Mouse (Mus musculus): Measurements from ENCODE around the gene Galnt4. TPM values are rescaled to one million over a fixed set of nuclear protein-coding genes. Genes with fewer than 3 reads are reported as not detected.

Galnt4 gene
- polyA plus RNA-seq, 1 experiment = 1.00 TPM

DNA sequence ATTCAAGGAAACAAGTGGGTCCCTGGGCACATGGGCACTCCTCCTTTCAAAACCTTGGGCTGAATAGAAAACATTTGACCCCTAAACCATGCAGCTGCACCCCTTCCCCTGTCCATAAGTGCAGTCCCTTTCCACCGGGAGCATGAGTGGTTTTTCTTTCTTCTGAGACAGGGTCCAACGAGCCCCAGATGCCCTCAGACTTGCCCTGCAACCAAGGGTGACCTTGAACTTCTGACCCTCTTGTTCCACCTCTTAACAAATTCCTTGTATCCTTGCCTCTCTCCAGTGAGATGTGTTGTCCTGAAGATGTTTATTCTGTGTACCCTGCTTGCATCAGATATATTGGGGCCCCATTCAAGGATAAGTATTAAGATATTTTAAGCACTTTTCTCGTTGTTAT is 5.6 kb downstream of the Galnt4 start:
- Histone ChIP-seq H3K4me1 (peaks cover 55% of the 10 kb centered on the region), H3K27me3 (replicated peaks) (no peaks in the 10 kb centered on the region), H3K36me3 (replicated peaks; ENCODE audit: low read length) (peaks cover 30% of the 10 kb centered on the region), H3K9me3 (peaks cover 13% of the 10 kb centered on the region; the same call in 1 of the 2 replicates), H3K4me3 (replicated peaks) (no peak overlapping the region)
- TF ChIP-seq FLI1 (IDR thresholded peaks at IDR 0.05; ENCODE audit: low read length) (no peak), GATA1 (IDR thresholded peaks at IDR 0.05; ENCODE audit: borderline replicate concordance, low read length) (no peak)

DNA sequence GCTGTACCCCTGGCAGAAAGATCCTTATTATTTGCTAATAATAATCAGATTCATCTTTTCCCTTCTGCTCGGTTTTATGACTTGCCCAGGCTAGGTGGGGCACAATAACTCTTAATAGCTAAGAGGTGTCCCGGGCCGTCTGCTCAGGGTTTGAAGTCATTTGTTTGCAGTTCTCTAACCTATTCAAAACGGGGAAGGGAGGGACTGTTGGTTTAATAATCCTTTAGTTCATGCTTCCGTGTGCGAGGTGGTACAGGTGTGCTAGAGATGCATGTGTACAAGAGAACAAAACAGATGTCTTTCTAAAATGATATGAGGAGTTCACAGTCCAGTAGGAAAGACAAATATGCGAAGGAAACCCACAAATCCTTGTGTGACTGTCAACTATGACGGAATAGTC is 6.3 kb downstream of the Galnt4 start:
- no peak for TF ChIP-seq FLI1 (IDR thresholded peaks at IDR 0.05; ENCODE audit: low read length)
- TF ChIP-seq GATA1 (IDR thresholded peaks at IDR 0.05; ENCODE audit: borderline replicate concordance, low read length) = no peak
- Histone ChIP-seq H3K4me1 (peaks cover 50% of the 10 kb centered on the region), H3K27me3 (replicated peaks) (no peaks in the 10 kb centered on the region), H3K4me3 (replicated peaks) (no peak overlapping the region), H3K9me3 (peaks cover 10% of the 10 kb centered on the region; the same call in 1 of the 2 replicates), H3K36me3 (replicated peaks; ENCODE audit: low read length) (peaks cover 23% of the 10 kb centered on the region)

DNA sequence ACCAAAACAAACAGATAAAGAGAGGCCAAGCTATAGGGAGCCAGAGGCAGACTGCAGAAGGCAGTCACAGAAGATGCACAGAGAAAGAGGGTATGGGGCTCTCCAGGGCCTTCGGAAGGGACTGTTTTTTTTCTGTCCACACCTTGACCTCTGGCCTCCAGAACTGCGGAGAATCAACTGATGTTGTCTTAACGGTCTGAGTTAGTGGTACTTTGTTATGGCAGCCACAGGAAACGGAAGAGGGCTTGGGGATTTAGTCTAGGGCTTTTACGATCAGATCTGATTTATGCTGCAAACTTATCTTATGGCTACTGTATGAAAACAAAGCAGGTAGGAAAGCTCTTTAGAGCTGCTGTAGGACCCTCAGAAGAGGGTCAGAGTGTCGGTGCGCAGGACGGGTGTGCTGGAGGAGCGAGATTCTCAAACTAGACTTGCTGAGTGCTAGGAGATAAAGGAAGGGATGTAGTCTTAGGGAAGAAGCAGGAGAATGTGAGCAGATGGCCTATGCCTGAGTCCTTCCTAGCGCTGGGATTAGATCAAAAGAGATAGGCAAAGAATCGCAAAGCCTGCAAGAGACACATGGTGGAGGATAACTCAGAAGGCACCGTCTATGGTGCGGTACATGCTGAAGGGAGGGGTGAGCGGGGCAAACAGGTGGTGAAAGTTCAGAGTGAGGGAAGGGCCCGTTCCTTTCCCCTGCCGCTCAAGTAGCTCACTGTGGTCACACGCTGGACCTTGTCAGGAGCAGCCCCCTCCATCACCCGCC is 7.7 kb downstream of the Galnt4 start:
- TF ChIP-seq FLI1 (IDR thresholded peaks at IDR 0.05; ENCODE audit: low read length) = no peak
- H3K27me3 ChIP-seq (replicated peaks) = no peaks in the 10 kb centered on the region
- no peaks in the 10 kb centered on the region for H3K9me3 ChIP-seq
- H3K36me3 ChIP-seq (replicated peaks; ENCODE audit: low read length) = peaks cover 14% of the 10 kb centered on the region
- no peak overlapping the region for H3K4me3 ChIP-seq (replicated peaks)
- peaks cover 50% of the 10 kb centered on the region for H3K4me1 ChIP-seq

DNA sequence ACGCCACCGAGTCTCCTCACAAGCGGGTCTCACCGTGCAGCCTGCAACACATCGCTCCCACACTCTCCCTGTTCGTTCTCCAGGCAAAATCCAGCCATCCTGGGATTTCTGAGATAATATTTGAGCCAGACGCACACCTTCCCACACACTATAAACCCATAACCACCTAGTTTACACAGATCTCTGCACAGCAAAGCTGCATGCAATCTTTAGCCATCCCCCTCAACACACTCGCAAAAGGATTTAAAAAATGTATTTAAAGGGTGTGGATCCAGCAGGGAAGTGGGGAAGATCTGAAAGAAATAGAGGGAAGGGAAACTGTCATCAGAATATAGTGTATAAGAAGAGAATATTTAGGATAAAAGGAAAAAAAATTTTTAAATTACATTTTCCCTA is 8.3 kb downstream of the Galnt4 start:
- H3K9me3 ChIP-seq = no peaks in the 10 kb centered on the region

DNA sequence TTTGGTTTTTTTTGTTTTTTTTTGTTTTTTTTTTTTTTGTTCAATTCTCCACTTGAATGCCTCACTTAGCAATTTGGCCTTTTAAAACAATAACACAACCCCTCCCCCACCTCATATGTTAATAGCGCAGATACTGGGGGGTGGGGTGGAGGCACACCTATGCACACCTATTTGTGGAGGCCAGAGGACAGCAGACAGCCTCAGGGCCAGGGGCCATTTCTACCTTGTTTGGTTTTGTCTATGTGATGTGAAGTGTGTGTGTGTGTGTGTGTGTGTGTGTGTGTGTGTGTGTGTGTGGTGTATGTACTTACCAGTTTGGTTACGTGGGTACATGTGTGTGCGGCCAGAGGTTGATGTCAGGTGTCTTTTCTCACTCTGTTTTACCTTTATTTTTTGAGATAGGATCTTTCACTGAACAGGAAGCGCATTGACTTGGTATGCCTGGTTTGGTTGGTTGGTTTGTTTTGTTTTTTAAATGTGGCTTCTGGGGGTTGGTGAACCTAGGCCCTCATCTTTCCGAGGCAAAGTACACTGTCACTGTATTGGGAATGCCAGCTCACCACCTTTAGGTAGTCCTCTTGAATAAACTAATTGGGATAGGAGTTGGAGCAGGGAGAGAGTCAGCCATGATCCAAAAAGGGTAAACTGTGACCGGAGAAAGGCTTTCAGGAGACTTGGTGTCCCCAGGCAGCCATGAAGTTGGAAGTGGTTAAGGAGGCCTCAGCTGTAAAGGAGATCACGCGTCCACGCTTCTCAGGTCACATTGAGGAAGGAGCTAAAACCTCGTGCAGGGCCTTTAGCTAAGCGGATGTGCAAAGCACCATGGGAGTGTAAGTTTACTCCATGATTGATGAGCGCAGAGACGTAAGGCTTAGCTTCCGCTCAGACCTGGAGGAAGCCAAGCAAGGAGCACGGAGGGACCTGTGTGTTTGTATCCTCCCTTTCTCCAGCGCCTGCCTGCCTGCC is 9.0 kb downstream of the Galnt4 start:
- Histone ChIP-seq H3K4me1 (peaks cover 44% of the 10 kb centered on the region), H3K9me3 (no peaks in the 10 kb centered on the region), H3K27me3 (replicated peaks) (no peaks in the 10 kb centered on the region), H3K36me3 (replicated peaks; ENCODE audit: low read length) (peaks cover 5% of the 10 kb centered on the region), H3K4me3 (replicated peaks) (peak overlapping the region; percentile 23)
- TF ChIP-seq GATA1 (IDR thresholded peaks at IDR 0.05; ENCODE audit: borderline replicate concordance, low read length) (no peak), FLI1 (IDR thresholded peaks at IDR 0.05; ENCODE audit: low read length) (no peak)

More for the DNA sequence above, 8.3 kb downstream of the Galnt4 start:
- Histone ChIP-seq H3K4me1 (peaks cover 44% of the 10 kb centered on the region), H3K27me3 (replicated peaks) (no peaks in the 10 kb centered on the region), H3K36me3 (replicated peaks; ENCODE audit: low read length) (peaks cover 8% of the 10 kb centered on the region), H3K4me3 (replicated peaks) (no peak overlapping the region)
- TF ChIP-seq GATA1 (IDR thresholded peaks at IDR 0.05; ENCODE audit: borderline replicate concordance, low read length) = no peak
- no peak for TF ChIP-seq FLI1 (IDR thresholded peaks at IDR 0.05; ENCODE audit: low read length)

DNA sequence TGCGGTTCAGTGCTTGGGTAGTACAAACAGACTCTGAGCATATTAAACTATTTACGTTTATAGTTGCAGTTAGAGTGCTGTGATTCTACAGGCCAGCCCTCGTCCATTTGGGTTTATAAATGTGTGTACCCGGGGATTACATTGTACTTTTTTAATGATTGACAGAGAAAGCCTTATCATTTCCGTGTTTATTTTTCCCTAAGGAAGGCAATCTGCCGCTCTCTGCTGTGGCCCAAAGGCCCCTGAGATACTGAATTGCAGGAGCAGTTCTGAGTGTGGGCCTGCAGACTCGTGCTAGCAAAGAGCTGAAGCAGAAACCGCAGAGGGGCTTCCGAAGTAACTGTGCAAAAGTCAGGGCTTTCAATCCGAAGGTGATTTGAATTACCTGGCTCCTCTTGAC is 9.9 kb downstream of the Galnt4 start:
- peaks cover 46% of the 10 kb centered on the region for H3K4me1 ChIP-seq
- no peaks in the 10 kb centered on the region for H3K9me3 ChIP-seq
- TF ChIP-seq GATA1 (IDR thresholded peaks at IDR 0.05; ENCODE audit: borderline replicate concordance, low read length) = no peak
- TF ChIP-seq FLI1 (IDR thresholded peaks at IDR 0.05; ENCODE audit: low read length) = no peak
- no peaks in the 10 kb centered on the region for H3K27me3 ChIP-seq (replicated peaks)
- no peak overlapping the region for H3K4me3 ChIP-seq (replicated peaks)
- H3K36me3 ChIP-seq (replicated peaks; ENCODE audit: low read length) = peaks cover 5% of the 10 kb centered on the region

DNA sequence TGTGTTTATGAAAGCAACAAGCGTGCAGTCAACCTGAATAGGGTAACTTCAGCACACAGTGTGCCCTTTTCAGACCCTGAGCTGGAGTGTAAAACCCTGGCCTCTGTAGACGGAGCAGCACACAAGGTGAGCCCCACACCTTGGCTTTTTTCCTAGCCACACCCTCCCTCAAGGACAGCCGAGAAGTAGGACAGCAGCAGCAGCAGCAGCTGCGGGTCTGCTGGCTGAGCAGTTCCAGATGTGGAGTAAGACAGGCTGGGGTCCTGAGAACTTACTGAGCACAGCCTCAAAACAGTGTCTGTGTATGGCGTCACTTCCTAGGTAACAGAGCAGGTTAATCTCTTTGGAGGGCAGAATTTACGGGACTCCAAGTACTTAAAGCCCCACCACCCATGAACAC is 10.7 kb downstream of the Galnt4 start:
- Histone ChIP-seq H3K4me3 (replicated peaks) (no peak overlapping the region), H3K4me1 (peaks cover 41% of the 10 kb centered on the region), H3K9me3 (no peaks in the 10 kb centered on the region), H3K27me3 (replicated peaks) (no peaks in the 10 kb centered on the region), H3K36me3 (replicated peaks; ENCODE audit: low read length) (peaks cover 5% of the 10 kb centered on the region)
- no peak for TF ChIP-seq FLI1 (IDR thresholded peaks at IDR 0.05; ENCODE audit: low read length)
- no peak for TF ChIP-seq GATA1 (IDR thresholded peaks at IDR 0.05; ENCODE audit: borderline replicate concordance, low read length)

DNA sequence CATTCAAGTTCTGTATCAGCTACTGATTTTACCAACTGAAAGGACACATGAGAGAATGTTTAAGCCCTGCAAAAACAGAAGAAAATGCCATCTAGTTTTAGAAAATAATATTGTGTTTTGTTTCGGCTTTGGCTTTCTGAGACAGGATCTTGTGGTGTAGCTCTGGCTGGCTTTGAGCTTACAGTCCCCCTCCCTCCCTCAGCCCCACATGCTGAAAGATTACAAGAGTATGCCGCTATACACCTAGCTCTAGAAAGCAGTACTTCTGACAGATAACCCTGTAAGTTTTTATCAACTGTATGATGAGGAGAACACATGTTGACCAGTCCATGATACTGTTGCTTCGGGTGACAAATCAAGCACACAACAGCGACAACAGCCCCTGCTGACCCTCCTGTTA is 11.5 kb downstream of the Galnt4 start:
- TF ChIP-seq GATA1 (IDR thresholded peaks at IDR 0.05; ENCODE audit: borderline replicate concordance, low read length) (no peak), FLI1 (IDR thresholded peaks at IDR 0.05; ENCODE audit: low read length) (no peak)
- Histone ChIP-seq H3K27me3 (replicated peaks) (no peaks in the 10 kb centered on the region), H3K4me3 (replicated peaks) (no peak overlapping the region), H3K4me1 (peaks cover 41% of the 10 kb centered on the region), H3K9me3 (no peaks in the 10 kb centered on the region), H3K36me3 (replicated peaks; ENCODE audit: low read length) (peaks cover 5% of the 10 kb centered on the region)

DNA sequence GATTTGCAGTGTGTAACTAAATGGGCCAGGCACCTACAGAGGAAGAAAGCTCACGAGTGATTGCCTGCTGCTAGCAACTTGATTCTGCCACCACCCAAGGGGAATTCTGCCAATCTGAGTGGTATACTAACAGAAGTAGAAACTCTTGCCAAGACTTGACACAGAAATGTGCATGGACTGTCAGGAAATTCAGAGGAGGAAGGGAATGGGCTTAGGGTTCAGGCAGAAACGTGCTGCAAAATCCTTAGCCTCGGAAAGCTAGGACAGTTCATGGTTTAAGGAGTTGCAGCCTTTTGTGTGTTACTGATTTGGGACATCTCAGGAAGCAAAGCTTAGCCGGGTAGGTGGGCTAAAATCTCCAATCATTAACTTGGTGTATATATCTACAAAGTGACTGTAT is 18.3 kb downstream of the Galnt4 start, which contains the start of gene Phxr2:
Phxr2 (minus strand) TSS at position 101 of the 400 bp plus-strand sequence.
- H3K4me1 ChIP-seq = peaks cover 56% of the 10 kb centered on the region
- TF ChIP-seq GATA1 (IDR thresholded peaks at IDR 0.05; ENCODE audit: borderline replicate concordance, low read length) = no peak
- TF ChIP-seq FLI1 (IDR thresholded peaks at IDR 0.05; ENCODE audit: low read length) = no peak
- H3K27me3 ChIP-seq (replicated peaks) = no peaks in the 10 kb centered on the region
- no peaks in the 10 kb centered on the region for H3K9me3 ChIP-seq
- peak within 1 kb of the TSS; percentile 70 for H3K4me3 ChIP-seq (replicated peaks)
- H3K36me3 ChIP-seq (replicated peaks; ENCODE audit: low read length) = peaks cover 22% of the 10 kb centered on the region

DNA sequence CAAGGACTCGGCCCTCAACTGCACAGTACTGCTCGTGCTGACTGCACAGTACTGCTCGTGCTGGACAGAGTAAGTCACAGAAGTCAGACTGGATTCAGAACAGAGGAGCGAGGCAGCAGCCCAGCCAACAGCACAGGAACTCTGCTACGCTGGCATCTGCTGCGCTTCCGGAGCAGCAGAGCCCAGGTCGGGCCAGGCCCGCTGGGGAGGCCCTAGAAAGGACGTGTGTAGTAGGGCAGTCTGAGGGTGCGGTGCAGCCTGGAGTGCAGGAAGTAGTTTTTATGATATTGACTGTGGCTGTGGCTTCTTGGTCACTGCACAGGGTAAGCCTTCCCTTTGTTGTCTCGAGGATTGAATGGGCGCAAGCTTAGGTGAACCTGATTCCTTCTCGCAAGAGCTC is 19.0 kb downstream of the Galnt4 start:
- Histone ChIP-seq H3K9me3 (no peaks in the 10 kb centered on the region), H3K4me1 (peaks cover 61% of the 10 kb centered on the region), H3K36me3 (replicated peaks; ENCODE audit: low read length) (peaks cover 28% of the 10 kb centered on the region), H3K27me3 (replicated peaks) (no peaks in the 10 kb centered on the region), H3K4me3 (replicated peaks) (peak overlapping the region; percentile 70)
- TF ChIP-seq FLI1 (IDR thresholded peaks at IDR 0.05; ENCODE audit: low read length) (no peak), GATA1 (IDR thresholded peaks at IDR 0.05; ENCODE audit: borderline replicate concordance, low read length) (no peak)

Measured in megakaryocyte, embryonic 14.5 days (primary cell).